Mouse (Mus musculus): ENCODE data around the gene Spata13. TPM values are rescaled to one million over a fixed set of nuclear protein-coding genes. Genes with fewer than 3 reads are reported as not detected.

The Spata13 gene
- polyA plus RNA-seq, 1 experiment from 2014 or later: 34.8 TPM

- Histone ChIP-seq H3K4me3 (no peak overlapping the region), H3K4me1 (replicated peaks) (0 out of 2 replicates have a peak, but pooled peaks cover 5% of the 10 kb centered on the region), H3K36me3 (no peaks in the 10 kb centered on the region), H3K27ac (no peak overlapping the region), H3K9ac (no peak overlapping the region), H3K4me2 (no peak overlapping the region), H3K27me3 (no peaks in the 10 kb centered on the region), H3K9me3 (0 out of 2 replicates have a peak, but pooled peaks cover 3% of the 10 kb centered on the region)
- ATAC-seq (ENCODE audit: low FRiP score): no peak
- WGBS: 84% methylated on average over 9 of the region's 9 CpGs
Measured at GRCm38 (mm10) chr14:60621076-60621475, 12.7 kb upstream of the Spata13 start.

GRCm38 (mm10) chr14:60625486-60625885, 8.3 kb upstream of the Spata13 start:
- Histone ChIP-seq H3K27ac (no peak overlapping the region), H3K4me2 (no peak overlapping the region)
- 56% methylated on average over 6 of the region's 6 CpGs for WGBS

GRCm38 (mm10) chr14:60629887-60630460, 3.8 kb upstream of the Spata13 start:
- H3K36me3 ChIP-seq: no peaks in the 10 kb centered on the region
- peaks cover 15% of the 10 kb centered on the region for H3K4me1 ChIP-seq (replicated peaks)
- 79% methylated on average over 9 of the region's 9 CpGs for WGBS
- no peak overlapping the region for H3K9ac ChIP-seq
- H3K27me3 ChIP-seq: 0 out of 2 replicates have a peak, but pooled peaks cover 2% of the 10 kb centered on the region
- no peak overlapping the region for H3K27ac ChIP-seq
- no peaks in the 10 kb centered on the region for H3K9me3 ChIP-seq
- H3K4me3 ChIP-seq: no peak overlapping the region
- no peak overlapping the region for H3K4me2 ChIP-seq
- no peak for ATAC-seq (ENCODE audit: low FRiP score)

More at GRCm38 (mm10) chr14:60625486-60625885, 8.3 kb upstream of the Spata13 start:
- H3K9ac ChIP-seq: no peak overlapping the region
- H3K9me3 ChIP-seq: 0 out of 2 replicates have a peak, but pooled peaks cover 3% of the 10 kb centered on the region
- ATAC-seq (ENCODE audit: low FRiP score): no peak
- H3K27me3 ChIP-seq: no peaks in the 10 kb centered on the region
- H3K36me3 ChIP-seq: no peaks in the 10 kb centered on the region
- no peak overlapping the region for H3K4me3 ChIP-seq
- 0 out of 2 replicates have a peak, but pooled peaks cover 5% of the 10 kb centered on the region for H3K4me1 ChIP-seq (replicated peaks)

- Histone ChIP-seq H3K4me1 (replicated peaks) (peaks cover 20% of the 10 kb centered on the region), H3K4me3 (no peak overlapping the region), H3K27ac (no peak overlapping the region), H3K9ac (no peak overlapping the region), H3K27me3 (0 out of 2 replicates have a peak, but pooled peaks cover 2% of the 10 kb centered on the region), H3K4me2 (no peak overlapping the region), H3K9me3 (no peaks in the 10 kb centered on the region), H3K36me3 (no peaks in the 10 kb centered on the region)
- no peak for ATAC-seq (ENCODE audit: low FRiP score)
- WGBS: 76% methylated on average over 4 of the region's 4 CpGs
Measured at GRCm38 (mm10) chr14:60630981-60631380, 2.8 kb upstream of the Spata13 start.

- Histone ChIP-seq H3K27ac (peak overlapping the region; percentile 70), H3K4me1 (replicated peaks) (peaks cover 61% of the 10 kb centered on the region), H3K36me3 (no peaks in the 10 kb centered on the region), H3K27me3 (0 out of 2 replicates have a peak, but pooled peaks cover 2% of the 10 kb centered on the region), H3K4me2 (peak overlapping the region; percentile 99), H3K9ac (peak overlapping the region; percentile 80), H3K9me3 (no peaks in the 10 kb centered on the region), H3K4me3 (peak overlapping the region; percentile 75)
- WGBS: 0% methylated on average over 38 of the region's 45 CpGs
- peak; percentile 46 for ATAC-seq (ENCODE audit: low FRiP score)
Measured at GRCm38 (mm10) chr14:60634877-60635771, 1.3 kb downstream of the Spata13 start.

- 5% methylated on average over 14 of the region's 14 CpGs for WGBS
- no peak for ATAC-seq (ENCODE audit: low FRiP score)
- Histone ChIP-seq H3K27me3 (0 out of 2 replicates have a peak, but pooled peaks cover 2% of the 10 kb centered on the region), H3K36me3 (no peaks in the 10 kb centered on the region), H3K4me3 (peak overlapping the region; percentile 75), H3K4me1 (replicated peaks) (peaks cover 65% of the 10 kb centered on the region), H3K27ac (no peak overlapping the region), H3K9ac (peak overlapping the region; percentile 80; the same call in 1 of the 2 replicates), H3K4me2 (peak overlapping the region; percentile 99), H3K9me3 (no peaks in the 10 kb centered on the region)
Measured at GRCm38 (mm10) chr14:60635911-60636607, 2.3 kb downstream of the Spata13 start.

GRCm38 (mm10) chr14:60636608-60636980, 2.8 kb downstream of the Spata13 start:
- Histone ChIP-seq H3K36me3 (no peaks in the 10 kb centered on the region), H3K9me3 (no peaks in the 10 kb centered on the region), H3K27ac (no peak overlapping the region), H3K4me1 (replicated peaks) (peaks cover 70% of the 10 kb centered on the region), H3K9ac (peak overlapping the region; percentile 80; the same call in 1 of the 2 replicates), H3K27me3 (0 out of 2 replicates have a peak, but pooled peaks cover 2% of the 10 kb centered on the region), H3K4me2 (peak overlapping the region; percentile 99), H3K4me3 (peak overlapping the region; percentile 75)
- ATAC-seq (ENCODE audit: low FRiP score): no peak
- 20% methylated on average over 2 of the region's 2 CpGs for WGBS

GRCm38 (mm10) chr14:60636996-60637395, 3.2 kb downstream of the Spata13 start:
- Histone ChIP-seq H3K27me3 (0 out of 2 replicates have a peak, but pooled peaks cover 2% of the 10 kb centered on the region), H3K9ac (peak overlapping the region; percentile 43; the same call in 1 of the 2 replicates), H3K4me3 (peak overlapping the region; percentile 75), H3K4me1 (replicated peaks) (peaks cover 72% of the 10 kb centered on the region), H3K9me3 (no peaks in the 10 kb centered on the region), H3K36me3 (no peaks in the 10 kb centered on the region), H3K4me2 (peak overlapping the region; percentile 99), H3K27ac (0 out of 2 replicates have a peak overlapping the region, but pooled peaks have one; percentile 19)
- WGBS: 35% methylated on average over 9 of the region's 9 CpGs
- ATAC-seq (ENCODE audit: low FRiP score): no peak

- no peak overlapping the region for H3K4me3 ChIP-seq
- H3K9ac ChIP-seq: no peak overlapping the region
- H3K4me2 ChIP-seq: peak overlapping the region; percentile 99
- no peaks in the 10 kb centered on the region for H3K27me3 ChIP-seq
- WGBS: 33% methylated on average over 8 of the region's 8 CpGs
- H3K27ac ChIP-seq: 0 out of 2 replicates have a peak overlapping the region, but pooled peaks have one; percentile 19
- ATAC-seq (ENCODE audit: low FRiP score): no peak
- peaks cover 83% of the 10 kb centered on the region for H3K4me1 ChIP-seq (replicated peaks)
- H3K9me3 ChIP-seq: no peaks in the 10 kb centered on the region
- H3K36me3 ChIP-seq: no peaks in the 10 kb centered on the region
Measured at GRCm38 (mm10) chr14:60638159-60638558, 4.4 kb downstream of the Spata13 start.

- H3K9ac ChIP-seq: no peak overlapping the region
- peaks cover 87% of the 10 kb centered on the region for H3K4me1 ChIP-seq (replicated peaks)
- no peaks in the 10 kb centered on the region for H3K27me3 ChIP-seq
- no peak overlapping the region for H3K4me2 ChIP-seq
- no peaks in the 10 kb centered on the region for H3K36me3 ChIP-seq
- WGBS: 90% methylated on average over 9 of the region's 9 CpGs
- no peak overlapping the region for H3K4me3 ChIP-seq
- no peaks in the 10 kb centered on the region for H3K9me3 ChIP-seq
- H3K27ac ChIP-seq: no peak overlapping the region
- no peak for ATAC-seq (ENCODE audit: low FRiP score)
Measured at GRCm38 (mm10) chr14:60639195-60639594, 5.4 kb downstream of the Spata13 start.

- Histone ChIP-seq H3K4me1 (replicated peaks) (peaks cover 82% of the 10 kb centered on the region), H3K9me3 (no peaks in the 10 kb centered on the region), H3K4me3 (no peak overlapping the region), H3K27ac (no peak overlapping the region), H3K4me2 (no peak overlapping the region), H3K36me3 (no peaks in the 10 kb centered on the region), H3K9ac (no peak overlapping the region), H3K27me3 (no peaks in the 10 kb centered on the region)
- WGBS: 64% methylated on average over 6 of the region's 6 CpGs
- no peak for ATAC-seq (ENCODE audit: low FRiP score)
Measured at GRCm38 (mm10) chr14:60641120-60641519, 7.3 kb downstream of the Spata13 start.

- Histone ChIP-seq H3K9ac (no peak overlapping the region), H3K9me3 (no peaks in the 10 kb centered on the region), H3K36me3 (no peaks in the 10 kb centered on the region), H3K27ac (no peak overlapping the region; the same call in 1 of the 2 replicates), H3K4me1 (replicated peaks) (peaks cover 79% of the 10 kb centered on the region), H3K27me3 (no peaks in the 10 kb centered on the region), H3K4me3 (no peak overlapping the region), H3K4me2 (no peak overlapping the region)
- ATAC-seq (ENCODE audit: low FRiP score): no peak
- 79% methylated on average over 1 of the region's 1 CpGs for WGBS
Measured at GRCm38 (mm10) chr14:60642131-60642530, 8.3 kb downstream of the Spata13 start.

Measured in hindbrain, embryonic 13.5 days (tissue).